Mouse (Mus musculus): ENCODE data around the gene Flt4. TPM values are rescaled to one million over a fixed set of nuclear protein-coding genes. Genes with fewer than 3 reads are reported as not detected.

Flt4 gene
- polyA plus RNA-seq, 1 experiment = 4.2 TPM

GRCm38 (mm10) chr11:49697779-49698178 lies 88.7 kb downstream of the Flt4 start:
- no peak for DNase-seq (ENCODE audit: low spot score)

- DNase-seq (ENCODE audit: low spot score) = no peak
These were observed 90.0 kb downstream of the Flt4 start for GRCm38 (mm10) chr11:49699079-49699478.

- no peak for DNase-seq (ENCODE audit: low spot score)
These were observed 93.0 kb downstream of the Flt4 start for GRCm38 (mm10) chr11:49702014-49702413.

Other genes starting within 250 kb of the Flt4 start
- gene Olfr1389, start 186.2 kb upstream of the Flt4 start, polyA plus RNA-seq (2012; rRNA removed) = not detected in 2 replicates
- gene Olfr1388, start 172.6 kb upstream of the Flt4 start, polyA plus RNA-seq (2012; rRNA removed) = 0.04 and 0.14 TPM in 2 replicates
- gene Olfr1387, start 153.9 kb upstream of the Flt4 start, polyA plus RNA-seq (2012; rRNA removed) = not detected in 2 replicates
- gene Olfr1386, start 144.2 kb upstream of the Flt4 start, polyA plus RNA-seq (2012; rRNA removed) = not detected in 2 replicates
- not detected in 2 replicates for gene Olfr1385, start 120.2 kb upstream of the Flt4 start, polyA plus RNA-seq (2012; rRNA removed)
- gene Olfr1384, start 102.5 kb upstream of the Flt4 start, polyA plus RNA-seq (2012; rRNA removed) = not detected in 2 replicates
- not detected in 2 replicates for gene Olfr1383, start 89.6 kb upstream of the Flt4 start, polyA plus RNA-seq (2012; rRNA removed)
- gene Olfr1382, start 81.0 kb upstream of the Flt4 start, polyA plus RNA-seq (2012; rRNA removed) = not detected in 2 replicates
- not detected in 2 replicates for gene Olfr1381, start 65.8 kb upstream of the Flt4 start, polyA plus RNA-seq (2012; rRNA removed)
- not detected in 2 replicates for gene Olfr1380, start 52.4 kb upstream of the Flt4 start, polyA plus RNA-seq (2012; rRNA removed)
- gene Scgb3a1, start 54.3 kb downstream of the Flt4 start, polyA plus RNA-seq (2012; rRNA removed) = 0.19 and 0.26 TPM in 2 replicates
- gene Cnot6, start 103.5 kb downstream of the Flt4 start, polyA plus RNA-seq (2012; rRNA removed) = 27.7 and 29.9 TPM in 2 replicates
- 11.3 and 13.6 TPM in 2 replicates for gene Gfpt2, start 184.9 kb downstream of the Flt4 start, polyA plus RNA-seq (2012; rRNA removed)
- gene Mapk9, start 237.5 kb downstream of the Flt4 start, polyA plus RNA-seq (2012; rRNA removed) = 36.5 and 37.6 TPM in 2 replicates